Mouse (Mus musculus) MEL (cell line): ENCODE measurements around the gene Gpr137. TPM values are rescaled to one million over a fixed set of nuclear protein-coding genes. Genes with fewer than 3 reads are reported as not detected.
A peak's percentile ranks its signal among the peaks of the same experiment; 100 is the strongest.

ENCODE experiments used
- DNase-seq: peaks from one replicate; pipeline ENCODE4 v3.0.0; 2011; ENCODE audit warnings: low read depth, low spot score
- H3K27ac ChIP-seq: 2 replicates; pipeline ENCODE4 v1.5.1; 2012; ENCODE audit warnings: low read depth, mild to moderate bottlenecking, control low read depth, low read length, moderate library complexity; ENCODE audit not compliant: control insufficient read depth
- H3K27me3 ChIP-seq, 2 experiments: fragments of 150-350 bp in 1 of 2; sonication (generic) in 1 of 2; 2 replicates each; pipeline ENCODE4 v1.6.1; 2012; ENCODE audit warnings: low read length in 2 of 2, mild to moderate bottlenecking in 2 of 2, improper control_type of control experiment in 1 of 2, moderate library complexity in 1 of 2; ENCODE audit not compliant: insufficient read depth in 2 of 2, control insufficient read depth in 1 of 2
- H3K36me3 ChIP-seq, 2 experiments: 2 replicates each; pipeline ENCODE4 v1.6.1; 2012 to 2014; ENCODE audit warnings: low read length in 2 of 2, improper control_type of control experiment in 1 of 2, inconsistent platforms in 1 of 2, mild to moderate bottlenecking in 1 of 2; ENCODE audit not compliant: insufficient read depth in 2 of 2, control insufficient read depth in 1 of 2
- H3K4me1 ChIP-seq, 2 experiments: fragments of 150-350 bp in 1 of 2; sonication (generic) in 1 of 2; 2 replicates each; pipeline ENCODE4 v1.6.1; 2012; ENCODE audit warnings: low read length in 2 of 2, improper control_type of control experiment in 1 of 2, mild to moderate bottlenecking in 1 of 2; ENCODE audit not compliant: insufficient read depth in 2 of 2, control insufficient read depth in 1 of 2
- H3K4me3 ChIP-seq, 2 experiments: fragments of 150-350 bp in 1 of 2; sonication (generic) in 1 of 2; 2 replicates each; pipeline ENCODE4 v1.5.1; 2012; ENCODE audit warnings: low read depth in 2 of 2, low read length in 2 of 2, mild to moderate bottlenecking in 2 of 2, moderate library complexity in 2 of 2, control low read depth in 1 of 2, improper control_type of control experiment in 1 of 2; ENCODE audit not compliant: control insufficient read depth in 1 of 2, insufficient read depth in 1 of 2
- H3K79me2 ChIP-seq: 2 replicates; pipeline ENCODE4 v1.6.1; 2012; ENCODE audit warnings: mild to moderate bottlenecking, low read length, moderate library complexity; ENCODE audit not compliant: control insufficient read depth, poor library complexity, insufficient read depth
- H3K9ac ChIP-seq: 2 replicates; pipeline ENCODE4 v1.6.1; 2012; ENCODE audit warnings: low read depth, mild to moderate bottlenecking, control low read depth, low read length, moderate library complexity; ENCODE audit not compliant: control insufficient read depth, poor library complexity, severe bottlenecking
- H3K9me3 ChIP-seq: fragments of 150-350 bp; sonication (generic); replicated peaks from 2 replicates; pipeline ENCODE4 v1.6.1; 2012; ENCODE audit warnings: mild to moderate bottlenecking, low read length, improper control_type of control experiment, moderate library complexity; ENCODE audit not compliant: insufficient read depth
- BHLHE40 ChIP-seq: IDR thresholded peaks from 2 replicates; pipeline ENCODE4 v1.6.1; 2012; ENCODE audit warnings: low read depth, mild to moderate bottlenecking, inconsistent platforms, low read length, improper control_type of control experiment, borderline replicate concordance
- CHD1 ChIP-seq: IDR thresholded peaks from 2 replicates; pipeline ENCODE4 v1.6.1; 2012; ENCODE audit warnings: low read depth, mild to moderate bottlenecking, inconsistent platforms, low read length, improper control_type of control experiment
- CTCF ChIP-seq, 3 experiments: IDR thresholded peaks in 2 of 3; conservative IDR thresholded peaks in 1 of 3; 2 replicates each; pipeline ENCODE4 v1.5.1; 2011 to 2012; ENCODE audit warnings: low read length in 3 of 3, low read depth in 2 of 3, mild to moderate bottlenecking in 2 of 3, improper control_type of control experiment in 1 of 3, inconsistent platforms in 1 of 3, mixed read lengths in 1 of 3, moderate library complexity in 1 of 3; ENCODE audit not compliant: control insufficient read depth in 1 of 3, insufficient read depth in 1 of 3, poor library complexity in 1 of 3, severe bottlenecking in 1 of 3
- E2F4 ChIP-seq: IDR thresholded peaks from 2 replicates; pipeline ENCODE4 v1.6.1; 2011; ENCODE audit warnings: low read depth, low read length, improper control_type of control experiment, borderline replicate concordance
- ELF1 ChIP-seq: IDR thresholded peaks from 2 replicates; pipeline ENCODE4 v1.6.1; 2014; ENCODE audit warnings: low read depth, mild to moderate bottlenecking, inconsistent platforms, low read length, improper control_type of control experiment, moderate library complexity
- EP300 ChIP-seq, 2 experiments: IDR thresholded peaks; 2 replicates each; pipeline ENCODE4 v1.6.1; 2011; ENCODE audit warnings: improper control_type of control experiment in 2 of 2, low read length in 2 of 2, low read depth in 1 of 2, mild to moderate bottlenecking in 1 of 2
- ETS1 ChIP-seq: IDR thresholded peaks from 2 replicates; pipeline ENCODE4 v1.6.1; 2012; ENCODE audit warnings: low read depth, mild to moderate bottlenecking, inconsistent platforms, low read length, improper control_type of control experiment, moderate library complexity
- GABPA ChIP-seq: IDR thresholded peaks from 2 replicates; pipeline ENCODE4 v1.6.1; 2012; ENCODE audit warnings: low read depth, mild to moderate bottlenecking, inconsistent platforms, low read length, improper control_type of control experiment, moderate library complexity
- GATA1 ChIP-seq: IDR thresholded peaks from 2 replicates; pipeline ENCODE4 v1.6.1; 2011; ENCODE audit warnings: low read depth, low read length, improper control_type of control experiment
- HCFC1 ChIP-seq: IDR thresholded peaks from 2 replicates; pipeline ENCODE4 v1.6.1; 2012; ENCODE audit warnings: low read depth, mild to moderate bottlenecking, inconsistent platforms, low read length, improper control_type of control experiment, moderate library complexity
- JUND ChIP-seq: IDR thresholded peaks from 2 replicates; pipeline ENCODE4 v1.6.1; 2011; ENCODE audit warnings: low read depth, mild to moderate bottlenecking, improper control_type of control experiment, low read length
- MAFK ChIP-seq: IDR thresholded peaks from 2 replicates; pipeline ENCODE4 v1.6.1; 2011; ENCODE audit warnings: low read depth, mild to moderate bottlenecking, low read length, improper control_type of control experiment, borderline replicate concordance
- MAZ ChIP-seq: IDR thresholded peaks from 2 replicates; pipeline ENCODE4 v1.6.1; 2012; ENCODE audit warnings: low read depth, mild to moderate bottlenecking, inconsistent platforms, low read length, improper control_type of control experiment
- MXI1 ChIP-seq: IDR thresholded peaks from 2 replicates; pipeline ENCODE4 v1.6.1; 2011; ENCODE audit warnings: mild to moderate bottlenecking, low read depth, low read length, improper control_type of control experiment
- MYB ChIP-seq: IDR thresholded peaks from 2 replicates; pipeline ENCODE4 v1.6.1; 2011; ENCODE audit warnings: mild to moderate bottlenecking, low read depth, low read length, improper control_type of control experiment
- MYC ChIP-seq: IDR thresholded peaks from 2 replicates; pipeline ENCODE4 v1.6.1; 2011; ENCODE audit warnings: low read depth, mild to moderate bottlenecking, low read length, improper control_type of control experiment, moderate library complexity
- NELFE ChIP-seq: IDR thresholded peaks from 2 replicates; pipeline ENCODE4 v1.6.1; 2011; ENCODE audit warnings: low read depth, low read length, improper control_type of control experiment
- NRF1 ChIP-seq: IDR thresholded peaks from 2 replicates; pipeline ENCODE4 v1.6.1; 2014; ENCODE audit warnings: low read depth, mild to moderate bottlenecking, inconsistent platforms, low read length, improper control_type of control experiment, moderate library complexity; ENCODE audit not compliant: poor library complexity, insufficient read depth, severe bottlenecking
- POLR2AphosphoS2 ChIP-seq: IDR thresholded peaks from 2 replicates; pipeline ENCODE4 v1.6.1; 2011; ENCODE audit warnings: low read length, improper control_type of control experiment
- POLR2AphosphoS5 ChIP-seq: IDR thresholded peaks from 2 replicates; pipeline ENCODE4 v1.6.1; 2012; ENCODE audit warnings: low read depth, borderline replicate concordance, mild to moderate bottlenecking, inconsistent platforms, low read length, moderate library complexity, mixed read lengths
- RAD21 ChIP-seq: IDR thresholded peaks from 2 replicates; pipeline ENCODE4 v1.6.1; 2011; ENCODE audit warnings: mild to moderate bottlenecking, low read depth, low read length, improper control_type of control experiment
- RCOR1 ChIP-seq: IDR thresholded peaks from 2 replicates; pipeline ENCODE4 v1.6.1; 2012; ENCODE audit warnings: low read depth, mild to moderate bottlenecking, inconsistent platforms, low read length, improper control_type of control experiment
- SIN3A ChIP-seq: IDR thresholded peaks from 2 replicates; pipeline ENCODE4 v1.6.1; 2012; ENCODE audit warnings: low read length, improper control_type of control experiment, inconsistent platforms
- SMC3 ChIP-seq: IDR thresholded peaks from 2 replicates; pipeline ENCODE4 v1.6.1; 2011; ENCODE audit warnings: low read depth, low read length, improper control_type of control experiment
- UBTF ChIP-seq: IDR thresholded peaks from 2 replicates; pipeline ENCODE4 v1.6.1; 2012; ENCODE audit warnings: low read depth, mild to moderate bottlenecking, inconsistent platforms, low read length, improper control_type of control experiment, moderate library complexity, borderline replicate concordance; ENCODE audit not compliant: insufficient read depth
- USF1 ChIP-seq: IDR thresholded peaks from 2 replicates; pipeline ENCODE4 v1.6.1; 2014; ENCODE audit warnings: low read depth, mild to moderate bottlenecking, inconsistent platforms, low read length, improper control_type of control experiment, moderate library complexity
- ZKSCAN1 ChIP-seq: IDR thresholded peaks from 2 replicates; pipeline ENCODE4 v1.6.1; 2012; ENCODE audit warnings: low read depth, mild to moderate bottlenecking, inconsistent platforms, low read length, improper control_type of control experiment, moderate library complexity
- ZMIZ1 ChIP-seq: IDR thresholded peaks from 2 replicates; pipeline ENCODE4 v1.6.1; 2012; ENCODE audit warnings: low read depth, mild to moderate bottlenecking, inconsistent platforms, low read length, improper control_type of control experiment, moderate library complexity
- polyA plus RNA-seq, 2 experiments: library from polyadenylated mRNA; stranded (reverse) in 1 of 2; unstranded in 1 of 2; fragments of >175 nt in 1 of 2; fragments of >200 nt in 1 of 2; gene quantifications; 2 replicates each; pipeline versions ENCODE4 v1.2.1 to v1.2.4; 2012; ENCODE audit warnings: low replicate concordance in 2 of 2, low read depth in 1 of 2; ENCODE audit not compliant: insufficient read length in 2 of 2, insufficient read depth in 1 of 2, missing spikeins in 1 of 2
- total RNA-seq: library from RNA; depleted of rRNA; stranded (reverse); fragments of 300-350 nt; gene quantifications from 2 replicates; pipeline ENCODE4 v1.2.3, GENCODE M21; 2012

Gpr137 gene
- total and polyA plus RNA-seq, 3 experiments = 27.1 to 35.3 TPM; not detected in 1

DNA sequence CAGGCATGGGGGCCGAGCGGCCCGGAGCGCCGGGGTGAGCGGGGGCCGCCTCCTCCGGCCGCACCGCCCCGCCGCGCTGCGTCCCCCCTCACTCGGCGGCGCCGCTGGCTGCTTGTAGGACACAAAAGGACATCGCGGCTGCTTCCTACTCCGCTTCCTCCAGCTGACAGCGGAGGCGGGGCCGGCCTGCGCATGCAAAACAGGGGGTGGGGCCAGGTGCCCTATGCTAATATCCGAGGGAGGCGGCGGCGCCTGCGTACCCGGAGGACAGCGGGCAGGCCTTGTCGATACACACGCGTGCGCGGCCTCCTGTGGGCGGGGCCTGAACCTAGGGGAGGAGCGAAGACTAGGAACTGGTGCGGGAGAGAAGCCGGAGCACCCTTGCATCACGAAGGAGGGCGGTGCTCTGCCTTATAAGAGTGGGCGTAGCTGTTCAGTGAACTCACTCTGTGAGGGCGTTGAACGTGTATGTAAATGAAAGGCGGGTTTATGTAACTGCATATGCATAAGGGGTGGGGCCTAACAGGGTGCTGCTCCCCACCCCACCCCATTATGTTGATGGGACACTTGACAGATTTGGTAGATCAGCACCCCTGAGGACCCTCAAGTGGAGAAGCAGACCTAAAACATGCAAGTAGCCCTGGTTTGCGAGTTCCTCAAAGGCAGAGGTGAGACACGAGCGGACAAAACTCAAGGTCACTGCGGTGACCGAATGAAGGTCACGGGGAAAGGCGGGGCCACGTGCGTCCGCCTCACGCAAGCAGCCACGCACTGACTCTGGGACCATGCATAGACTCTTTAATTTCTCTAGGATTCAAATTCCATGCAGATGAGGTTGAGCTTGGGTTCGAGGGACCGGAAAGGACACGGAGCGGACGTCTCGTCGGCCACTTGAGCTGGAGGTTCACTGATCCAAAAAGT is 20.4 kb downstream of the Gpr137 start, which contains the start of gene Esrra (continued):
- TF ChIP-seq POLR2AphosphoS2 (0 out of 2 replicates have a peak, but pooled peaks have one; percentile 8), MAZ (peak; percentile 73; the same call in 1 of the 2 replicates), ZMIZ1 (0 out of 2 replicates have a peak, but pooled peaks have one; percentile 35), POLR2AphosphoS5 (no peak), NELFE (peak; percentile 44), SIN3A (peak; percentile 81)

DNA sequence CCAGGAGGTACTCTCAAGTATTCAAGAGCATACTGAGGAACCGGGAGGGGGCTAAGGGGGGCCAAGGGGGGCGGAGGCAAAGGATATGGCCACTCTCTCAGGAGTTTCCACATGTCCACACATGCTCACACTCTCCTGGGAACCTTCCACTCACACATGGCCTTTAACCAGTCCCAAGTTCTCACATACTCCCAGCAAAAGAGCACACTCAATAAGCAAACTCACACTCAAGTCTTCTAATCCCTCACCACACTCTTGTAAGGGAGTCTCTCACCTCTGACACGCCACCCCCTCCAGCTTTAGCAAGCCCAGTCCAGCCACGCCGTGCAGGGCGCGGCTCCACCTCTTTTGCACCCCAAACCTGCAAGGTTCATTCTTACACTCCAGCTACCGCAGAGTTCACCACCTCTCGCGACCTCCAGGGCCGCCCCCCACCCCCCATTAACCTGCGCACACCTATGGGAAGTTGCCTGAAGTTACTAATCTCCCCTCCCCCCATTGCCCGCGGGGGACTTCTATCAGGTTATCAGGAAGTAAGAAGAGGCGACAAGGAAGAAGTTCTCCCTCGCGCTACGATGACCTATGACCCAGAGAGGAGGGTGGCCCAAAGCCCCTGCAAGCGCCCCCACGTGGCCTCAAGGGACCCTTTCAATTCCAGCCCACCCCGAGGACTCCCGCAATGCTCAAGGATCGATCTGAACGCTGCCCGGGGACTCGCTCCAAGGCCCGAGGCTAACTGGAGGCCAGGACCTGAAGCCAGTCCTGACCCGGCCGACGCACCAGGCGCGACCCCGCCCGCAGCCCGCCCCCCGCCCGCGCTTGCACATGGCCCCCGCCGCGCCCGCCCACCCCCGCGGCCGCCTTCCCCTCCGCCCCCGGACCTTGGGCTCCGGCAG is 21.3 kb downstream of the Gpr137 start:
- DNase-seq = peak; percentile 77
- Histone ChIP-seq H3K9ac (peak overlapping the region; percentile 88), H3K79me2 (peaks cover 15% of the 10 kb centered on the region), H3K36me3 (peaks cover 0 to 5% of the 10 kb centered on the region in 2 experiments; a peak in 2 of 4 replicates), H3K4me3 (peak overlapping the region; percentile 83 to 85), H3K27ac (peak overlapping the region; percentile 65), H3K27me3 (no peaks in the 10 kb centered on the region), H3K9me3 (no peaks in the 10 kb centered on the region), H3K4me1 (peaks cover 0 to 10% of the 10 kb centered on the region in 2 experiments; a peak in 1 of 4 replicates)
- TF ChIP-seq UBTF = no peak
- no peak for TF ChIP-seq ZKSCAN1
- no peak for TF ChIP-seq GABPA
- no peak for TF ChIP-seq RCOR1
- no peak for TF ChIP-seq NRF1
- no peak for TF ChIP-seq ZMIZ1
- no peak for TF ChIP-seq E2F4
- 0 out of 2 replicates have a peak, but pooled peaks have one; percentile 59 for TF ChIP-seq MYC
- TF ChIP-seq USF1 = 0 out of 2 replicates have a peak, but pooled peaks have one; percentile 21
- no peak for TF ChIP-seq MAZ
- TF ChIP-seq EP300 (IDR thresholded peaks at IDR 0.05; ENCODE audit: low read depth in 1 of 2, low read length in 2 of 2) = peak in 1 of 2 experiments; percentile 19; a peak in 1 of 4 replicates
- TF ChIP-seq CTCF (IDR thresholded peaks at IDR 0.05 in 2 of 3, conservative IDR thresholded peaks at IDR 0.05 in 1 of 3; ENCODE audit: control insufficient read depth in 1 of 3, insufficient read depth in 1 of 3, low read depth in 2 of 3, low read length in 3 of 3, poor library complexity in 1 of 3, severe bottlenecking in 1 of 3) = peak in 1 of 3 experiments; percentile 30; a peak in 1 of 6 replicates
- no peak for TF ChIP-seq MAFK
- no peak for TF ChIP-seq RAD21
- TF ChIP-seq SIN3A = 0 out of 2 replicates have a peak, but pooled peaks have one; percentile 12
- peak; percentile 17; the same call in 1 of the 2 replicates for TF ChIP-seq ETS1
- no peak for TF ChIP-seq POLR2AphosphoS2
- no peak; the same call in 1 of the 2 replicates for TF ChIP-seq NELFE
- TF ChIP-seq CHD1 = no peak
- no peak for TF ChIP-seq GATA1
- no peak for TF ChIP-seq POLR2AphosphoS5
- peak; percentile 70; the same call in 1 of the 2 replicates for TF ChIP-seq HCFC1
- no peak for TF ChIP-seq JUND
- TF ChIP-seq SMC3 = no peak
- no peak for TF ChIP-seq BHLHE40
- TF ChIP-seq MYB = no peak
- peak; percentile 73 for TF ChIP-seq MXI1
- peak; percentile 74 for TF ChIP-seq ELF1
